ENCODE assay signal across 15 mouse cellular contexts in genomic region chr4:119178331-119178730, GRCm38 (mm10). TPM values are rescaled to one million over a fixed set of nuclear protein-coding genes. Genes with fewer than 3 reads are reported as not detected.
A peak's percentile ranks its signal among the peaks of the same experiment; 100 is the strongest.
DNase-seq lines count a peak whose midpoint lies in the region; ATAC-seq lines count a peak whose summit lies in the region.
"Had no signal": no experiment of that assay in that cellular context is flagged by ENCODE, and none has a peak within 500 bp of the region (broad histone marks: within the 10 kb centered on the region; RNA-seq: fewer than 3 reads in every experiment).

No protein-coding gene starts in this region.

- no peak overlapping the region for H3K4me3 ChIP-seq in heart, embryonic 11.5 days (ENCODE audit: low read depth, low read length)
- no peak overlapping the region for H3K4me3 ChIP-seq in liver, embryonic 13.5 days (replicated peaks)
- H3K4me3 ChIP-seq in liver, embryonic 11.5 days (ENCODE audit: low read depth, low read length): no peak overlapping the region
- H3K4me3 ChIP-seq: heart, embryonic 13.5 days; limb, embryonic 10.5 days had no signal

- DNase-seq in heart, adult 11 months: peak; percentile 97
- no peak for DNase-seq in liver, embryonic 13.5 days
- DNase-seq in liver, embryonic 11.5 days (ENCODE audit: low spot score): no peak
- DNase-seq in heart, postnatal 10 days: peak; percentile 31 to 55
- DNase-seq in lung, postnatal 36 days: peak; percentile 34
- DNase-seq in adipocyte (ENCODE audit: low spot score): no peak
- no peak for DNase-seq in ovary, postnatal 36 days (ENCODE audit: low spot score)
- DNase-seq: cerebellum, adult 9-11 months; midbrain, embryonic 14.5 days; thymus, adult 18-20 months had no signal

- intact Hi-C loops in heart, postnatal 10 days (cut with DNase I): loop anchor here (2.0 kb wide), 1 partner anchor 54 kb away; the partner anchor contains the start of genes AU022252 and P3h1

- no peaks in the 10 kb centered on the region; the same call in 1 of the 2 replicates for H3K4me1 ChIP-seq in heart, embryonic 11.5 days (ENCODE audit: control insufficient read depth, insufficient read depth, low read length)
- H3K4me1 ChIP-seq in liver, embryonic 13.5 days (replicated peaks): peaks cover 70% of the 10 kb centered on the region
- peaks cover 3% of the 10 kb centered on the region; the same call in 1 of the 2 replicates for H3K4me1 ChIP-seq in liver, embryonic 11.5 days (replicated peaks; ENCODE audit: control insufficient read depth, insufficient read depth, low read length)

- no peak for ATAC-seq in heart, embryonic 11.5 days (replicated peaks; ENCODE audit: insufficient number of reproducible peaks, low FRiP score, low TSS enrichment)
- ATAC-seq in liver, embryonic 13.5 days (ENCODE audit: low read depth): no peak
- no peak for ATAC-seq in liver, embryonic 11.5 days (replicated peaks; ENCODE audit: low FRiP score)

- no peaks in the 10 kb centered on the region for H3K27me3 ChIP-seq in heart, embryonic 11.5 days (ENCODE audit: control insufficient read depth, insufficient read depth, low read length)
- H3K27me3 ChIP-seq in liver, embryonic 13.5 days: no peaks in the 10 kb centered on the region
- no peaks in the 10 kb centered on the region for H3K27me3 ChIP-seq in liver, embryonic 11.5 days (replicated peaks; ENCODE audit: control insufficient read depth, insufficient read depth, low read length)
- H3K27me3 ChIP-seq: heart, embryonic 13.5 days had no signal

- no peak overlapping the region for H3K4me2 ChIP-seq in heart, embryonic 11.5 days
- no peak overlapping the region for H3K4me2 ChIP-seq in liver, embryonic 13.5 days
- no peak overlapping the region for H3K4me2 ChIP-seq in liver, embryonic 11.5 days
- H3K4me2 ChIP-seq: heart, embryonic 13.5 days had no signal

- H3K9me3 ChIP-seq in heart, embryonic 11.5 days (replicated peaks; ENCODE audit: control insufficient read depth, low read length): no peaks in the 10 kb centered on the region
- H3K9me3 ChIP-seq in liver, embryonic 13.5 days (replicated peaks): no peaks in the 10 kb centered on the region
- H3K9me3 ChIP-seq in liver, embryonic 11.5 days (ENCODE audit: control insufficient read depth, low read length): no peaks in the 10 kb centered on the region
- H3K9me3 ChIP-seq: heart, embryonic 13.5 days; limb, embryonic 10.5 days had no signal

- H3K36me3 ChIP-seq in heart, embryonic 11.5 days (ENCODE audit: control insufficient read depth, insufficient read depth, low read length): no peaks in the 10 kb centered on the region
- H3K36me3 ChIP-seq in liver, embryonic 13.5 days: peaks cover 79% of the 10 kb centered on the region
- peaks cover 25% of the 10 kb centered on the region for H3K36me3 ChIP-seq in liver, embryonic 11.5 days (ENCODE audit: control insufficient read depth, insufficient read depth, low read length)
- H3K36me3 ChIP-seq: heart, embryonic 13.5 days; limb, embryonic 10.5 days had no signal

- no peak overlapping the region for H3K27ac ChIP-seq in heart, embryonic 11.5 days (ENCODE audit: low read depth, low read length)
- peak overlapping the region; percentile 24; the same call in 1 of the 2 replicates for H3K27ac ChIP-seq in liver, embryonic 13.5 days
- no peak overlapping the region for H3K27ac ChIP-seq in liver, embryonic 11.5 days (ENCODE audit: low read depth, low read length)
- H3K27ac ChIP-seq: heart, embryonic 13.5 days; limb, embryonic 10.5 days had no signal

- H3K9ac ChIP-seq in heart, embryonic 11.5 days (ENCODE audit: low read depth, low read length): no peak overlapping the region
- H3K9ac ChIP-seq in liver, embryonic 13.5 days: no peak overlapping the region
- no peak overlapping the region for H3K9ac ChIP-seq in liver, embryonic 11.5 days (ENCODE audit: low read depth, low read length)
- H3K9ac ChIP-seq: heart, embryonic 13.5 days had no signal

- WGBS in heart, embryonic 11.5 days (ENCODE audit: insufficient replicate concordance): 53% methylated on average over 18 of the region's 18 CpGs
- whole genome bisulfite sequencing in liver, embryonic 13.5 days (ENCODE audit: insufficient replicate concordance): 68% methylated on average over 18 of the region's 18 CpGs
- 70% methylated on average over 18 of the region's 18 CpGs for WGBS in liver, embryonic 11.5 days

RNA-seq across cellular contexts. Expression of gene Zfp691, which starts 4.3 kb away (rescaled TPM):
- 10.9 and 13.7 TPM in 2 replicates for polyA plus RNA-seq in heart, embryonic 11.5 days (2014; fragmentation: Nextera tagmentation; extraction: Ambion mirVana)
- polyA plus RNA-seq in liver, embryonic 13.5 days (2015; fragmentation: Nextera tagmentation; extraction: Ambion mirVana): 2.8 and 2.9 TPM in 2 replicates
- polyA plus RNA-seq in liver, embryonic 11.5 days (2014; fragmentation: Nextera tagmentation; extraction: Ambion mirVana): 5.4 and 8.1 TPM in 2 replicates
- total RNA-seq in heart, postnatal 10 days (2021): 10 to 100 TPM; 19.4 to 22.3 TPM

RNA-seq across cellular contexts. Expression of gene Ermap, which starts 11.5 kb away (rescaled TPM):
- 34.7 and 58.1 TPM in 2 replicates for polyA plus RNA-seq in heart, embryonic 11.5 days (2014; fragmentation: Nextera tagmentation; extraction: Ambion mirVana)
- polyA plus RNA-seq in liver, embryonic 13.5 days (2015; fragmentation: Nextera tagmentation; extraction: Ambion mirVana): 329 and 341 TPM in 2 replicates
- polyA plus RNA-seq in liver, embryonic 11.5 days (2014; fragmentation: Nextera tagmentation; extraction: Ambion mirVana): 263 and 274 TPM in 2 replicates
- total RNA-seq in heart, postnatal 10 days (2021): under 1 TPM in 1 of 2 experiments, not detected in 1; 0.12 TPM

RNA-seq across cellular contexts. Expression of gene Svbp, which starts 16.8 kb away (rescaled TPM):
- 138 and 143 TPM in 2 replicates for polyA plus RNA-seq in heart, embryonic 11.5 days (2014; fragmentation: Nextera tagmentation; extraction: Ambion mirVana)
- polyA plus RNA-seq in liver, embryonic 13.5 days (2015; fragmentation: Nextera tagmentation; extraction: Ambion mirVana): 121 and 130 TPM in 2 replicates
- 169 and 174 TPM in 2 replicates for polyA plus RNA-seq in liver, embryonic 11.5 days (2014; fragmentation: Nextera tagmentation; extraction: Ambion mirVana)
- total RNA-seq in heart, postnatal 10 days (2021): 10 to 100 TPM; 30.0 to 30.9 TPM

RNA-seq across cellular contexts. Expression of gene Tmem269, which starts 39.7 kb away (rescaled TPM):
- polyA plus RNA-seq in heart, embryonic 11.5 days (2014; fragmentation: Nextera tagmentation; extraction: Ambion mirVana): not detected in 2 replicates
- polyA plus RNA-seq in liver, embryonic 13.5 days (2015; fragmentation: Nextera tagmentation; extraction: Ambion mirVana): not detected in 2 replicates
- polyA plus RNA-seq in liver, embryonic 11.5 days (2014; fragmentation: Nextera tagmentation; extraction: Ambion mirVana): not detected in 2 replicates
- not detected for total RNA-seq in heart, postnatal 10 days (2021)
- polyA plus RNA-seq: embryonic facial prominence, embryonic 11.5 days; heart, embryonic 13.5 days; limb, embryonic 10.5 days; neural tube, embryonic 11.5 days had no signal

RNA-seq across cellular contexts. Expression of gene AU022252, which starts 54.2 kb away (rescaled TPM):
- polyA plus RNA-seq in heart, embryonic 11.5 days (2014; fragmentation: Nextera tagmentation; extraction: Ambion mirVana): 33.2 and 34.7 TPM in 2 replicates
- 16.1 and 16.5 TPM in 2 replicates for polyA plus RNA-seq in liver, embryonic 13.5 days (2015; fragmentation: Nextera tagmentation; extraction: Ambion mirVana)
- polyA plus RNA-seq in liver, embryonic 11.5 days (2014; fragmentation: Nextera tagmentation; extraction: Ambion mirVana): 30.7 and 33.3 TPM in 2 replicates
- 10 to 100 TPM; 13.8 to 18.2 TPM for total RNA-seq in heart, postnatal 10 days (2021)

Comparison
In these comparisons a context has a peak if more than half of its experiments do, and no peak if none do; other contexts are left out.
1. DNase-seq: peak in heart, adult 11 months (single experiment), heart, postnatal 10 days (2 of 2) and lung, postnatal 36 days (single experiment); none in liver, embryonic 13.5 days (single experiment), liver, embryonic 11.5 days (single experiment), adipocyte (single experiment) and ovary, postnatal 36 days (single experiment).